Mouse (Mus musculus): Measurements from ENCODE around the gene Rapgef2. TPM values are rescaled to one million over a fixed set of nuclear protein-coding genes. Genes with fewer than 3 reads are reported as not detected.

The Rapgef2 gene
- polyA plus RNA-seq, 1 experiment from 2014 or later = 14.6 TPM

DNA sequence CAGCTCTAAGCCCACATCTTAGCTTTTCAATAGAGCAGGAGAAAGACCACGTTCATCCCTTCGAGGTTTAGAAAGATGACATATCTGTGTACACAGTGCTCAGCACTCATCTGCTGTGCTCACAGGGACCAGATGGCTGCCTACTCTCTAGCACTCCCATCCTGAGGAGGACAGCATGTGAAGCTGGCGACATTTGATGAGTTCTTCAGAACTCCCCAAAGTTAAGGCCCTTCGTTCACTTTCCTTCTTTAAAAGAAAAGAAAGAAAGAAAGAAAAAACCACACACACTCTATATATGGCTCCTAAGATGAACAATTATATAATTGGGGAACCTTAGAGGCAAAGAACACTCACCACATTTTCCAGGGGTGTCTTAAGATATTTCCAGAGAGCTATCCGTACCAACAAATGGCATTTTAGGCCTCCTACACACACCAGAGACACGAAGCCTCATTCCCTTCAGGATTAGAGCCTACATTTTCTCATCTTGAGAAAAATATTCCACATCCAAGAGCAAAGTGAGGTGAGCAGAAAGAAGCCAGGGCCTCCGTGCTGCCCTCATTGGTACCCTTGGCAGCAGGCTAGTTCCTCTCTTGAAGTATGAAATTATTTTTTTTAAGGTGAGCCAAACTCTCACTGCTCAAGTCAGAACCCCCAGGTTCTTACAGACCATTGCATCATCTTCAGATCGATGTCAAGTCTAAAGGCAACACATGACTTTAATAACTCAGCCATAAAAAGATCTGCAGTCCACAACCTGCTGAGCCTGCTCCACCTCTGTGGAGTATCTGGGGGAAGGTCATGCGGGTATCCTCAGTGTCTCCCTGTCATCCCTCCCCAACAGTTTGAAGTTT lies 270.5 kb downstream of the Rapgef2 start:
- Histone ChIP-seq H3K4me1 (ENCODE audit: control insufficient read depth, insufficient read depth, low read length) (no peaks in the 10 kb centered on the region), H3K36me3 (ENCODE audit: control insufficient read depth, insufficient read depth, low read length) (no peaks in the 10 kb centered on the region), H3K9me3 (ENCODE audit: control insufficient read depth, low read length) (no peaks in the 10 kb centered on the region), H3K27me3 (ENCODE audit: control insufficient read depth, insufficient read depth, low read length) (no peaks in the 10 kb centered on the region), H3K27ac (ENCODE audit: low read depth, low read length) (no peak overlapping the region), H3K9ac (replicated peaks; ENCODE audit: low read depth, low read length) (no peak overlapping the region), H3K4me2 (ENCODE audit: low read depth, low read length) (no peak overlapping the region), H3K4me3 (ENCODE audit: low read depth, low read length) (no peak overlapping the region)
- no peak for ATAC-seq (ENCODE audit: low read depth)
- 89% methylated on average over 9 of the region's 9 CpGs for WGBS

Other genes with a start within 250 kb of the Rapgef2 start
- not detected in 2 replicates for gene Gm17359, start 50.1 kb upstream of the Rapgef2 start, polyA plus RNA-seq (2014; fragmentation: Nextera tagmentation; extraction: Ambion mirVana)

All from neural tube, embryonic 14.5 days (tissue).